Mouse (Mus musculus) myocyte (in vitro differentiated cells): ENCODE data around the gene Zfp273. TPM values are rescaled to one million over a fixed set of nuclear protein-coding genes. Genes with fewer than 3 reads are reported as not detected.
"Not testable (repeated sequence)": the region's sequence is repeated elsewhere in the genome, so short reads cannot be mapped to it uniquely, and the experiment has no call there.

ENCODE experiments used
- H3K27me3 ChIP-seq: one replicate; pipeline ENCODE4 v1.6.1; 2011; ENCODE audit not compliant: control insufficient read depth, insufficient read depth, insufficient read length
- H3K36me3 ChIP-seq: one replicate; pipeline ENCODE4 v1.6.1; 2011; ENCODE audit not compliant: control insufficient read depth, insufficient read depth
- H3K4me2 ChIP-seq: one replicate; pipeline ENCODE4 v1.6.1; 2011; ENCODE audit warnings: low read depth, control low read depth
- H3K4me3 ChIP-seq: one replicate; pipeline ENCODE4 v1.5.1; 2011; ENCODE audit warnings: mild to moderate bottlenecking, control low read depth, moderate library complexity
- H3K79me2 ChIP-seq: one replicate; pipeline ENCODE4 v1.6.1; 2011; ENCODE audit not compliant: control insufficient read depth, insufficient read depth
- H3ac ChIP-seq: one replicate; pipeline ENCODE4 v1.6.1; 2011; ENCODE audit not compliant: control insufficient read depth, insufficient read length
- CEBPB ChIP-seq: IDR thresholded peaks from 2 replicates; pipeline ENCODE4 v1.6.1; 2011; ENCODE audit warnings: mild to moderate bottlenecking, moderate library complexity; ENCODE audit not compliant: poor library complexity, insufficient read depth, severe bottlenecking
- E2F4 ChIP-seq: IDR thresholded peaks from one replicate; pipeline ENCODE4 v1.6.1; 2011; ENCODE audit warnings: mild to moderate bottlenecking, control low read depth, moderate library complexity; ENCODE audit not compliant: insufficient read depth
- MAX ChIP-seq: IDR thresholded peaks from one replicate; pipeline ENCODE4 v1.6.1; 2011; ENCODE audit warnings: low read depth, mild to moderate bottlenecking, control low read depth
- MYOD1 ChIP-seq, 3 experiments: IDR thresholded peaks; one replicate each; pipeline ENCODE4 v1.6.1; 2011; ENCODE audit warnings: control low read depth in 2 of 3, low read depth in 2 of 3, mild to moderate bottlenecking in 2 of 3, moderate library complexity in 1 of 3; ENCODE audit not compliant: insufficient read length in 2 of 3, control insufficient read depth in 1 of 3
- MYOG ChIP-seq, 3 experiments: IDR thresholded peaks; one replicate each; pipeline ENCODE4 v1.6.1; 2011; ENCODE audit warnings: control low read depth in 2 of 3, low read depth in 2 of 3, mild to moderate bottlenecking in 2 of 3; ENCODE audit not compliant: insufficient read length in 2 of 3, control insufficient read depth in 1 of 3, insufficient read depth in 1 of 3
- POLR2A ChIP-seq: IDR thresholded peaks from one replicate; pipeline ENCODE4 v1.6.1; 2011; ENCODE audit warnings: low read depth, mild to moderate bottlenecking, control low read depth, moderate library complexity; ENCODE audit not compliant: insufficient read length
- POLR2AphosphoS2 ChIP-seq: IDR thresholded peaks from one replicate; pipeline ENCODE4 v1.6.1; 2011; ENCODE audit warnings: low read depth, control low read depth; ENCODE audit not compliant: insufficient read length
- REST ChIP-seq: IDR thresholded peaks from one replicate; pipeline ENCODE4 v1.6.1; 2011; ENCODE audit warnings: mild to moderate bottlenecking, control low read depth, moderate library complexity; ENCODE audit not compliant: insufficient read depth, insufficient read length
- SRF ChIP-seq: IDR thresholded peaks from one replicate; pipeline ENCODE4 v1.6.1; 2011; ENCODE audit warnings: low read depth; ENCODE audit not compliant: control insufficient read depth, insufficient read length
- TCF12 ChIP-seq: IDR thresholded peaks from one replicate; pipeline ENCODE4 v1.6.1; 2011; ENCODE audit warnings: mild to moderate bottlenecking, control low read depth; ENCODE audit not compliant: poor library complexity, insufficient read depth, severe bottlenecking
- TCF3 ChIP-seq: IDR thresholded peaks from one replicate; pipeline ENCODE4 v1.6.1; 2011; ENCODE audit warnings: low read depth, control low read depth; ENCODE audit not compliant: insufficient read length
- USF1 ChIP-seq: IDR thresholded peaks from one replicate; pipeline ENCODE4 v1.6.1; 2011; ENCODE audit warnings: low read depth, mild to moderate bottlenecking, control low read depth, moderate library complexity
- polyA plus RNA-seq: library from polyadenylated mRNA; unstranded; fragments of >200 nt; fragmentation: generic; extraction: Trizol; gene quantifications from one replicate; pipeline ENCODE4 v1.2.1, GENCODE M21; 2012; ENCODE audit warnings: missing spikeins

Gene Zfp273
- polyA plus RNA-seq, 1 experiment = 0.17 TPM

DNA sequence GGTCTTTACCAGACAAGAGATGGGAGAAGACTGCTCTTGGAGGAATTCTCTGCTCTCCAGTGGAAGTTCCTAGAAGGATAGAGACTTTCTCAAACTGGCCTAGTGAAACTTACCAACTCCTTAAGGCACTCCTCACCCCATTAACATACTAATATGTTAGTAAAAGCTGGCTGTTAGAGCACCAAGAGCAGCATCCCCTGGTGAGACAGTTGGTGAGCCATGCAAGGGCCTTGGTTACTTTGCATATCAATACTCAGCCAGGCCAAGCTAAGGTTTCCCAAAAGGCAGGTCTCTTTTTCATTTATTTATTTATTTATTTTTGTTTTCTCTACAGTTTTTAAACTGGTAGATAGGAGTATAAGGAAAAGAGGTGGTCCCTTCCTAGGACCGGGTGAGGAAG lies 43.8 kb downstream of the Zfp273 start:
- Histone ChIP-seq H3K4me2 (no peak overlapping the region), H3K4me3 (no peak overlapping the region), H3K79me2 (no peaks in the 10 kb centered on the region), H3K27me3 (no peaks in the 10 kb centered on the region), H3K36me3 (no peaks in the 10 kb centered on the region), H3ac (no peak overlapping the region)
- TF ChIP-seq SRF (no peak), MYOG (IDR thresholded peaks at IDR 0.05; ENCODE audit: control insufficient read depth in 1 of 3, insufficient read depth in 1 of 3, insufficient read length in 2 of 3, low read depth in 2 of 3) (no peak), REST (no peak), TCF12 (no peak), MAX (no peak), E2F4 (no peak), USF1 (no peak), TCF3 (no peak)

DNA sequence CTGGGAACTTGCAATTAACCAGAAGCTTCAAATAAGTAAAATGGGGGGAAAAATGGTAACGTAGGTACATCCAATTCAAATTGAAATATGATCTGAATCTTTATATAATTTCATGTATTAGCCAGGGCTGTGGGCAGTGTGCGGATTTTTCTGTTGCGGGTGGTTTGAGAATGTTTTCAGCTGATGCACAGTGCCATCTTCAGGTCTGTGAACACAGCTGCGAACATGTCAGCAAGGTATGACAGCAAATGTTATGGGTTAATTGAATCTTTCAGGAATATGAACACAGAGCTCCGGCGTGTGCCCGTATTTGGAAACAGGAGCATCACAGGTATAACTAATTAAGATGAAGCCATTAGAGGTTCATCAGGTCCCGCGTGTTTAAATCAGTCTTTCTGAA lies 49.0 kb downstream of the Zfp273 start:
- Histone ChIP-seq H3K4me3 (no peak overlapping the region), H3K4me2 (no peak overlapping the region), H3K27me3 (no peaks in the 10 kb centered on the region), H3ac (no peak overlapping the region), H3K36me3 (no peaks in the 10 kb centered on the region), H3K79me2 (no peaks in the 10 kb centered on the region)
- TF ChIP-seq MYOG (IDR thresholded peaks at IDR 0.05; ENCODE audit: control insufficient read depth in 1 of 3, insufficient read depth in 1 of 3, insufficient read length in 2 of 3, low read depth in 2 of 3) (no peak), TCF3 (no peak), REST (no peak), MAX (no peak), SRF (no peak), TCF12 (no peak), POLR2A (no peak), USF1 (no peak), MYOD1 (IDR thresholded peaks at IDR 0.05; ENCODE audit: control insufficient read depth in 1 of 3, insufficient read length in 2 of 3, low read depth in 2 of 3) (no peak), CEBPB (no peak)

DNA sequence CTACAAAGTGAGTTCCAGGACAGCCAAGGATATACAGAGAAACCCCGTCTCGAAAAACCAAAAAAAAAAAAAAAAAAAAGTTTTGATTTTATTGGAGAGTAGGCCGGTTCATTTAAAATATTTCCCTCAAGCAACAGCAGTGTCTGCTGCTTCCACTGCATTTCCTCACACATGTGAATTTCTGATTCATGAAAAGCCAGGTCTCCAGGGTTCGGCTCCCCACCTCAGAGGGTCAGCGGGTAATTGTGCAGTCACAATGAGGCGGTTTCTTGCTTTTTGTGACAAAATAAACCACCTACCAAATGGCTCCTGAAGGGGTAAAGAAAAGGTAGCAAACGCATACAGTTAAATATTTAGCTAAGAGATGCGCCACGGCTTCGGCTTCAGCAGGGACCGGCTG lies 49.5 kb downstream of the Zfp273 start, which contains the start of gene BC048507:
Gene BC048507 (plus strand): TSS at position 301 of the 400 bp plus-strand sequence.
- no peaks in the 10 kb centered on the region for H3K36me3 ChIP-seq
- H3K4me3 ChIP-seq = no peak within 1 kb of the TSS
- H3K4me2 ChIP-seq = no peak within 1 kb of the TSS
- H3K27me3 ChIP-seq = no peaks in the 10 kb centered on the region
- TF ChIP-seq MYOG (IDR thresholded peaks at IDR 0.05; ENCODE audit: control insufficient read depth in 1 of 3, insufficient read depth in 1 of 3, insufficient read length in 2 of 3, low read depth in 2 of 3) = no peak
- no peak for TF ChIP-seq POLR2AphosphoS2
- TF ChIP-seq MYOD1 (IDR thresholded peaks at IDR 0.05; ENCODE audit: control insufficient read depth in 1 of 3, insufficient read length in 2 of 3, low read depth in 2 of 3) = no peak
- TF ChIP-seq REST = no peak
- no peak for TF ChIP-seq MAX
- TF ChIP-seq CEBPB = no peak
- TF ChIP-seq USF1 = no peak
- no peak for TF ChIP-seq SRF
- no peak for TF ChIP-seq TCF3
- TF ChIP-seq POLR2A = no peak
- TF ChIP-seq TCF12 = no peak
- TF ChIP-seq E2F4 = no peak
- no peaks in the 10 kb centered on the region for H3K79me2 ChIP-seq
- no peak within 1 kb of the TSS for H3ac ChIP-seq

DNA sequence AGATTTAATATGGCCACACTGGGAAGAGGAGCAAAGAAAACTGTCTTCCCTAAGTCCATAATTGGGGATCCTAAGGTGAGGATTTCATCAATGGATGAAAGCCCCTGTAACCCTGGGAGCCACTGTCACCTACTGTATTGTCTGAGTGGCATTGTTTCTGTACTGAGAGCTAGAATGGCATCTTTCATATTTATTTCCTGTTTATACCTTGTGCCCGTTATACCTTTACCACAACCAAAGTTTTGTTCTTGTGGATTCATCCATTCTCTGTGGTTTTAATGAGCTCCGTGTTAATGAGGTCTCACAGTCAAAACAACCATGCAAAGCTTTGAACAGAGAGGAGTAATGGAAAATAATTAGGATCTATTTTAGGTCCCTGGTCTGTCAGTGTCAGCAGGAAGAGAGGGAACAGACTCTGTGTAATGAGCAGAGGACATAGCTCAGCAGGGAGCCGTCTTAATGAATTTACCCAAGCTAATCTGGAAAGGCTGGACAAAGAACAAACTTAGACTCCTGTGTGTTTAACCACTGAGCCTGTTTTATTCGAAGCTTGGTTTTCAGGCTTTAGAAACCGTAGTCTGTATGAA lies 51.3 kb downstream of the Zfp273 start:
- no peak overlapping the region for H3K4me2 ChIP-seq
- no peak overlapping the region for H3ac ChIP-seq
- no peak overlapping the region for H3K4me3 ChIP-seq
- no peaks in the 10 kb centered on the region for H3K36me3 ChIP-seq
- H3K27me3 ChIP-seq = no peaks in the 10 kb centered on the region
- H3K79me2 ChIP-seq = no peaks in the 10 kb centered on the region
- no peak for TF ChIP-seq SRF
- TF ChIP-seq POLR2AphosphoS2 = no peak

DNA sequence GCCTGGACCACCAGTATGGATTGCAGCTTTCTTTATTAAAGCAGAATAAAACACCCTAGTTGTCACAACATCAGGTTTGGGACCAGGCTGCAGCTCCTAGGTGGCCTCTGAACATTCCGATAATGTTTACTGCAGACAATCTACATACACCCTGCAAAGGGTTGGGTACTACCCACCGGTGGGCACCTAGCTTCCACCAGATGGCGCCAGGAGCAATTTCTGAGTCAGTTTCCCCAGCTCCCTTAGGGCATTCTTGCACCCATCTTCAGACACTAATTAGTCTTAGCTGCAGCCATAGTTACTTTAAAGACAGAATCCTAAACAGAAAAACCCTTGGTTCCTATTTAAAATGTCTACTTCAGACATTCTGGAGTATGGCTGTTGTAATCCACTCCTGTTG lies 54.4 kb downstream of the Zfp273 start:
- TF ChIP-seq REST = no peak
- TF ChIP-seq MYOD1 (IDR thresholded peaks at IDR 0.05; ENCODE audit: control insufficient read depth in 1 of 3, insufficient read length in 2 of 3, low read depth in 2 of 3) = no peak
- Histone ChIP-seq H3K4me3 (no peak overlapping the region), H3K4me2 (no peak overlapping the region), H3ac (no peak overlapping the region), H3K79me2 (no peaks in the 10 kb centered on the region), H3K27me3 (no peaks in the 10 kb centered on the region), H3K36me3 (no peaks in the 10 kb centered on the region)

DNA sequence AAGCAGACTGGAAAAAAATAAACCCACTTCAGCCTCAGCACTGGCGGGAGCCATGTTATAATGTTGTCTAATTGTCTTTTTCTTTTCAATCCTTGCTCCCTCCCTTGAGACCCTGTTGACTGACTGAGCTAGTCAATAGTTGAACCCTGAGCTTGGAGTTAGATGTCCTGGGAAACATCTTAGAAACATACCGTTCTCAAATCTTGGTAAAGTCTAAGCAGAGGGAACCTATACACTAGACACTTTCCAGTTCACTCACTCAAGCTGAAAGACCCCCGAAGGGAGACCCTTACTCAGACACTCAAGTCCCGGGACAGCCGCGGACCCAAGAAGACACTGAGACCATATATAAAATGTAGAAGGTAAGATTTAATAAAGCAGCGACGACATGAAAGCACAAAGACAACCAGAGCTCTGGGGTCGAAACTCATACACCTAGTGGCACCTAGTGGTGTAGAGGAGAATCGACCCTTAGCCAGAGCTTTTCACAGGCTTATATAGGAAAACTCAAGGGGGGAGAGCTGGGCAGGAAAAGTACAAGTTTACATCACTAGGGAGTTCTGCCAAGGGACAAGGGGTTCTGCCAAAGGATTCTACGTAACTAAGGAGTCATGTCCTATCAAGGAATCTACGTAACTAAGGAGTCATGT lies 62.6 kb downstream of the Zfp273 start:
- H3K79me2 ChIP-seq, H3ac ChIP-seq, H3K4me2 ChIP-seq, H3K27me3 ChIP-seq, H3K36me3 ChIP-seq, H3K4me3 ChIP-seq: not testable (repeated sequence)

Other genes starting within 250 kb of the Zfp273 start
- gene Zfp729b, start 204.0 kb upstream of the Zfp273 start, polyA plus RNA-seq = 0.86 TPM
- gene Gm49345, start 176.0 kb upstream of the Zfp273 start, polyA plus RNA-seq = 0.30 TPM
- gene Zfp729a, start 175.9 kb upstream of the Zfp273 start, polyA plus RNA-seq = 0.88 TPM
- gene Zfp738, start 126.7 kb upstream of the Zfp273 start, polyA plus RNA-seq = 0.52 TPM
- gene Zfp65, start 84.6 kb upstream of the Zfp273 start, polyA plus RNA-seq = 1.3 TPM
- gene Zfp85, start 58.5 kb upstream of the Zfp273 start, polyA plus RNA-seq = 0.66 TPM
- gene Zfp493, start 34.0 kb upstream of the Zfp273 start, polyA plus RNA-seq = 0.08 TPM
- not detected for gene Gm10037, start 17.4 kb downstream of the Zfp273 start, polyA plus RNA-seq
- not detected for gene BC048507, start 49.6 kb downstream of the Zfp273 start, polyA plus RNA-seq